Mouse (Mus musculus) layer of hippocampus, adult 9-10 months (tissue): ENCODE results near the gene Col6a3.

Experiments
- DNase-seq: peaks from one replicate; pipeline ENCODE4 v3.0.0; 2022; ENCODE audit warnings: low spot score

Col6a3 gene

DNA sequence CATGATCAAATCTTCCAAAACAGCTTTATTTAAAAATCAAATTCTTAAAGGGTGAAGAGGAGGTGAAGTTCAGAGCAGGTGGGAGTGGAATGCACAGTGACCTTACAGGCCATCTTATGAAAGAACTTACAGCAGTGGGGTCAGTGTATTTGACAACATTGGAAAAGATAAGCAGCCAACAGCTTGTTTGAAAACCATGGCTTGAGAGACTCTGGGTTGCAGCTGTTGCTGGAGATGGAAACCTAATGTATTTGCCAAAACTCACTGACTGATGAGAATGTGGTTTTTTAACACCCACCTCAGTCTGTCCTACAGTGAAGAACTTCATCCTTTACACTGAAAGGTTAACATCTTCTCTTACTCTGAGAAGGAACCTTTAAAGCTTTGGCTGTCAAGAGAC is 120.4 kb downstream of the Col6a3 start:
- no peak for DNase-seq

DNA sequence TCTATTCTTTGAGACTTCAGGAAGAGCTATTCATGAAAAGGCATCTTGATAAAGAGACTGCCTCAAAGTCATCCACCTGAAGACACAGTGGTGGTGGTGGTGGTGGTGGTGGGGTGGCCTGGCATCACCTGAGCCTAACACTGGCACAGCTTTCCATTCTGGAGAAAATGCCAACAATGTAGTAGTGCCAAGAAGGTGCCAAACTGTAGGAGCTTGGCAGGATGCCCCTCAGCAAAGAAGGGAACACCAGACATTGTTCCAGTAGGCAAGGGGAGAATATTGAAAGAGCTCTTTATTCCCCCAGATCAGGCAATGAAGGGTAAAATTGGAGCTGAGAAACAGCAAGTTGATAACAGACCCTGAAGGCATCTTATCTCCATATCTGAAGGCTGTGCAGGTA is 121.8 kb downstream of the Col6a3 start:
- no peak for DNase-seq

DNA sequence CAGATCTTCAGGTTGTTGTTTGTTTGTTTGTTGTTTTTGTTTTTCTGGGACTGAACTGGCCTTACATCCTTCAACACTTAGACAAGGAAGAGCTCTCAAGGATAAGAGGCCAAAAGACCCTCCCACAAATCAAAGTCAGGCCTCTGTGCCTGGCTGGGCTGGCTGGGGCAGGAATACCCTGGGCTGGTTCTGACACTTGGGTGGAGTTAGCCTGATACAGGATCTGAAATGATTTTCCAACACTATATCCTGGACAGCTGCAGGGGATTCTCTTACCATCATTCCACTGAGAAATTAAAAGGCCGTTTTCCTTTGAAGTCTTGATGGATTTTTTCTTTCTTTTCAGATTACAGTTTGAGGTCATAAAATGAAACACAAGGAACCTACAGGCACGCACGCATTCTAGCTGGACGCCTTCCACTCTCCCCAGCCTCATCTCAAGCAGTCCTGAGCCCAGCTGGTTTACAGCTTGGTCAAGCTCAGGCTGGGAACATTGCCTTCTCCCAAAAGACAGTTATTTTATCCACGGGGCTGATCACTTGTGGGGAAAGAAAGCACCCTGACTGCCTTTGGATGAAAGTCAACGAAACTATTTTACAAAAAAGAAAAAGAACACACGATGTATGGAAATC is 123.0 kb downstream of the Col6a3 start:
- DNase-seq: no peak

DNA sequence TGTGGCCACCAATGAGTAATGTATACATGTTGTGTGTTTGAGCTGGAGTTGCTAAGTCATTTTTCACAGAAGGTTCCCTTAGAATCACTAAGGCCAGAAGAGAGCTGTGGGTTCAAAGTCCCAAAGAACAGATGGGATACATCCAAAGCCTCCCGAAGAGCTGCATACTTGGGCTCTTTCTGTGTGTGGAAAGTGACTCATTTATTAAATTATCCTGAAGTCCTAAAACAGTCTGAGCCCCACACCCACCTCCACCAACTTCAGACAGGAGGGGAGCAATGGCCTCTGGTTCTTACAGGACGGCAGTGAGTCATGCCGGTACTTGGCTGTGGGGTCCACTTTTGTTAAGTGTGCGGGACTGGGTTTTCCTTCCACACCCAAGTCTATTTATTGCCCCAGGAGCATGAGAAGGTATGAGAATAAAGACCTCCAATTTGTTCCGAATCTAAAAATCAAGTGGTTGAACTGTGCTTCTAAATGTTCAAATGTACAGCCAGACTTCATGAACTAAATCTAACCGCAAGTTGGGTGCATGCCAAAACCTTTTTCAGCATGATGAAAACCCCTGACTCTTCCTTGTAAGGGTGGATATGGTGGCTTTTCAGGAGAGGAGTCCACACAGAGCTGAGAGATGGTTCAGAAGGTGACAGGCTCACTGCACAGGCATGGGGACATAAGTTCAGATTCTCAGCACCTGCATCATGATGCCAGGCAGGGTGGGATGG is 124.8 kb downstream of the Col6a3 start:
- no peak for DNase-seq

DNA sequence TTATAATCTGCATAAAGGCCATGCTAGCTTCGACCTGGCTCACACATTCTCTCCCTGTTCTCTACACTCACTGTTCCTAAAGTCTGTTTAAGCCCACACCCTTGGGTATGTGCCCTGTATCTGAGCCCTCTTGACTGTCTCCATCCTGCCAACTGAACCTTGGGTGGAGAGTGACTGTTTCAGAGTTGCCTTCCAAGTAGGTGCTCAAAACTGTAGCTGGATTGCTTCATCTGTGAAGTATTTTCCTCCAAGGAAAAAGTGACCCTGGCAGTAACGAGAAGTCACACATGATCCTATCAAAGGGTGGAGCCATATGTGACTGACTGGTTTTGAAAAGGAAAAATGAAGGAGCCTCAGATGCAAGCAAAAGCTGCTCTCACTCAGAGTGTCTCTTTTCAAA is 127.5 kb downstream of the Col6a3 start:
- no peak for DNase-seq
